Mouse (Mus musculus) E14TG2a.4 (cell line): ENCODE data around the gene Kif5c.

Experiments used
- CTCF ChIP-seq: conservative IDR thresholded peaks from 2 replicates; pipeline ENCODE4 v1.5.1; 2014; ENCODE audit warnings: low read length
- NANOG ChIP-seq: IDR thresholded peaks from 2 replicates; pipeline ENCODE4 v1.6.1; 2014; ENCODE audit warnings: borderline replicate concordance, low read length, mixed read lengths
- POU5F1 ChIP-seq: IDR thresholded peaks from 2 replicates; pipeline ENCODE4 v1.6.1; 2014; ENCODE audit warnings: low read length, borderline replicate concordance

GRCm38 (mm10) chr2:49776407-49776806 is 157.3 kb downstream of the Kif5c start:
- TF ChIP-seq CTCF = no peak
- no peak for TF ChIP-seq NANOG
- TF ChIP-seq POU5F1 = no peak
